Mouse (Mus musculus) hindbrain, embryonic 14.5 days (tissue): ENCODE data around the gene Cdc42. TPM values are rescaled to one million over a fixed set of nuclear protein-coding genes. Genes with fewer than 3 reads are reported as not detected.

Experiments used
- ATAC-seq: fragments of 200-750 bp; cut with Nextera tagmentation; 2 replicates; pipeline ENCODE4 v1.8.0; 2017; ENCODE audit warnings: moderate number of reproducible peaks, mild to moderate bottlenecking, moderate TSS enrichment, moderate library complexity; ENCODE audit not compliant: low FRiP score
- DNase-seq: peaks from one replicate; pipeline ENCODE4 v3.0.0-alpha.2; 2015; ENCODE audit warnings: low spot score
- H3K27ac ChIP-seq: fragments of 300-500 bp; sonication (generic); 2 replicates; pipeline ENCODE4 v1.5.1; 2014; ENCODE audit warnings: mild to moderate bottlenecking, moderate library complexity
- H3K27me3 ChIP-seq: fragments of 300-500 bp; sonication (generic); 2 replicates; pipeline ENCODE4 v1.6.1; 2014; ENCODE audit warnings: mild to moderate bottlenecking, low read length, mixed read lengths; ENCODE audit not compliant: control insufficient read depth, insufficient read depth
- H3K36me3 ChIP-seq: fragments of 300-500 bp; sonication (generic); replicated peaks from 2 replicates; pipeline ENCODE4 v1.6.1; 2014; ENCODE audit not compliant: control insufficient read depth, insufficient read depth
- H3K4me1 ChIP-seq: fragments of 300-500 bp; sonication (generic); replicated peaks from 2 replicates; pipeline ENCODE4 v1.6.1; 2014; ENCODE audit warnings: antibody characterized with exemption, low read length, mixed read lengths; ENCODE audit not compliant: control insufficient read depth, insufficient read depth
- H3K4me2 ChIP-seq: fragments of 300-500 bp; sonication (generic); replicated peaks from 2 replicates; pipeline ENCODE4 v1.6.1; 2014; ENCODE audit warnings: mild to moderate bottlenecking, moderate library complexity
- H3K4me3 ChIP-seq: fragments of 300-500 bp; sonication (generic); replicated peaks from 2 replicates; pipeline ENCODE4 v1.5.1; 2014; ENCODE audit warnings: mild to moderate bottlenecking, low read length
- H3K9ac ChIP-seq: fragments of 300-500 bp; sonication (generic); 2 replicates; pipeline ENCODE4 v1.6.1; 2014
- H3K9me3 ChIP-seq: fragments of 300-500 bp; sonication (generic); 2 replicates; pipeline ENCODE4 v1.6.1; 2016; ENCODE audit warnings: low read length; ENCODE audit not compliant: control insufficient read depth
- WGBS: fragments of 180-500 bp; shearing (Covaris S2); extraction: QIAGEN DNeasy Blood & Tissue Kit; methylation state at CpG from one replicate; pipeline ENCODE4 v1.1.7; 2014; 5-methylcytosine and 5-hydroxymethylcytosine counted together
- polyA plus RNA-seq: library from polyadenylated mRNA; unstranded; fragments of >200 nt; fragmentation: Nextera tagmentation; extraction: Ambion mirVana; gene quantifications from 2 replicates; pipeline ENCODE4 v1.2.1, GENCODE M21; 2014

Cdc42 gene
- polyA plus RNA-seq, 1 experiment from 2014 or later = 1,007 TPM

GRCm38 (mm10) chr4:137388059-137388794 lies 30.7 kb upstream of the Cdc42 start:
- H3K4me1 ChIP-seq = peaks cover 17% of the 10 kb centered on the region
- peak overlapping the region; percentile 85 for H3K9ac ChIP-seq
- H3K36me3 ChIP-seq = no peaks in the 10 kb centered on the region
- DNase-seq (peak; percentile 93), ATAC-seq (peak; percentile 96)
- no peaks in the 10 kb centered on the region for H3K9me3 ChIP-seq
- H3K4me2 ChIP-seq = peak overlapping the region; percentile 76
- H3K27me3 ChIP-seq = no peaks in the 10 kb centered on the region
- H3K4me3 ChIP-seq = peak overlapping the region; percentile 60
- H3K27ac ChIP-seq = peak overlapping the region; percentile 92
- WGBS = under 1% methylated on average over 46 of the region's 46 CpGs

GRCm38 (mm10) chr4:137387482-137388058 lies 30.1 kb upstream of the Cdc42 start:
- H3K4me3 ChIP-seq = peak overlapping the region; percentile 60
- H3K27ac ChIP-seq = peak overlapping the region; percentile 92
- peak overlapping the region; percentile 85 for H3K9ac ChIP-seq
- ATAC-seq (no peak), DNase-seq (no peak)
- H3K9me3 ChIP-seq = no peaks in the 10 kb centered on the region
- WGBS = under 1% methylated on average over 20 of the region's 20 CpGs
- peaks cover 17% of the 10 kb centered on the region for H3K4me1 ChIP-seq
- no peaks in the 10 kb centered on the region for H3K36me3 ChIP-seq
- H3K4me2 ChIP-seq = peak overlapping the region; percentile 76
- no peaks in the 10 kb centered on the region for H3K27me3 ChIP-seq

GRCm38 (mm10) chr4:137380702-137381605 lies 23.4 kb upstream of the Cdc42 start:
- WGBS = 33% methylated on average over 15 of the region's 16 CpGs

GRCm38 (mm10) chr4:137379713-137380255 lies 22.3 kb upstream of the Cdc42 start:
- no peaks in the 10 kb centered on the region for H3K27me3 ChIP-seq
- ATAC-seq (no peak), DNase-seq (no peak)
- H3K4me1 ChIP-seq = no peaks in the 10 kb centered on the region
- no peak overlapping the region for H3K4me3 ChIP-seq
- no peaks in the 10 kb centered on the region for H3K9me3 ChIP-seq
- no peak overlapping the region for H3K4me2 ChIP-seq
- H3K36me3 ChIP-seq = no peaks in the 10 kb centered on the region
- no peak overlapping the region for H3K27ac ChIP-seq
- 91% methylated on average over 10 of the region's 10 CpGs for WGBS
- no peak overlapping the region for H3K9ac ChIP-seq

More at GRCm38 (mm10) chr4:137380702-137381605, 23.4 kb upstream of the Cdc42 start:
- DNase-seq = no peak
- no peaks in the 10 kb centered on the region for H3K4me1 ChIP-seq
- H3K4me2 ChIP-seq = no peak overlapping the region; the same call in 1 of the 2 replicates
- 0 out of 2 replicates have a peak overlapping the region, but pooled peaks have one; percentile 2 for H3K9ac ChIP-seq
- H3K4me3 ChIP-seq = no peak overlapping the region
- no peak for ATAC-seq
- H3K27me3 ChIP-seq = no peaks in the 10 kb centered on the region
- no peak overlapping the region for H3K27ac ChIP-seq
- H3K36me3 ChIP-seq = no peaks in the 10 kb centered on the region
- H3K9me3 ChIP-seq = no peaks in the 10 kb centered on the region

GRCm38 (mm10) chr4:137379085-137379484 lies 21.6 kb upstream of the Cdc42 start:
- H3K4me2 ChIP-seq = no peak overlapping the region
- H3K9ac ChIP-seq = no peak overlapping the region
- no peaks in the 10 kb centered on the region for H3K4me1 ChIP-seq
- H3K27me3 ChIP-seq = no peaks in the 10 kb centered on the region
- ATAC-seq = no peak
- H3K36me3 ChIP-seq = no peaks in the 10 kb centered on the region
- DNase-seq = no peak
- no peak overlapping the region for H3K4me3 ChIP-seq
- H3K9me3 ChIP-seq = no peaks in the 10 kb centered on the region
- H3K27ac ChIP-seq = no peak overlapping the region
- 87% methylated on average over 3 of the region's 3 CpGs for WGBS

GRCm38 (mm10) chr4:137377526-137378304 lies 20.2 kb upstream of the Cdc42 start:
- Histone ChIP-seq H3K4me3 (no peak overlapping the region), H3K9ac (no peak overlapping the region), H3K9me3 (no peaks in the 10 kb centered on the region), H3K27ac (no peak overlapping the region), H3K4me1 (no peaks in the 10 kb centered on the region), H3K4me2 (no peak overlapping the region), H3K27me3 (no peaks in the 10 kb centered on the region), H3K36me3 (no peaks in the 10 kb centered on the region)
- DNase-seq (no peak), ATAC-seq (no peak)
- WGBS = 84% methylated on average over 4 of the region's 4 CpGs

- ATAC-seq = no peak
- WGBS = 66% methylated on average over 2 of the region's 2 CpGs
- Histone ChIP-seq H3K4me3 (no peak overlapping the region), H3K4me2 (no peak overlapping the region), H3K9ac (no peak overlapping the region), H3K27me3 (no peaks in the 10 kb centered on the region), H3K4me1 (no peaks in the 10 kb centered on the region), H3K27ac (no peak overlapping the region), H3K9me3 (no peaks in the 10 kb centered on the region), H3K36me3 (no peaks in the 10 kb centered on the region)
- DNase-seq = no peak
Measured at GRCm38 (mm10) chr4:137376778-137377177, 19.3 kb upstream of the Cdc42 start.

- Histone ChIP-seq H3K9ac (no peak overlapping the region), H3K36me3 (no peaks in the 10 kb centered on the region), H3K9me3 (no peaks in the 10 kb centered on the region), H3K27ac (no peak overlapping the region), H3K4me1 (no peaks in the 10 kb centered on the region), H3K4me3 (no peak overlapping the region), H3K4me2 (no peak overlapping the region), H3K27me3 (no peaks in the 10 kb centered on the region)
- DNase-seq = no peak
- WGBS = 62% methylated on average over 19 of the region's 19 CpGs
- ATAC-seq = no peak
Measured at GRCm38 (mm10) chr4:137375314-137376278, 18.1 kb upstream of the Cdc42 start.
